Mouse (Mus musculus) cerebellum, adult 2 months (tissue): ENCODE data around the gene Shmt2.

Experiments used
- CTCF ChIP-seq: fragments of 200-500 bp; IDR thresholded peaks from 2 replicates; pipeline ENCODE4 v1.5.1; 2011; ENCODE audit warnings: low read depth, mild to moderate bottlenecking, control low read depth, low read length, moderate library complexity, borderline replicate concordance; ENCODE audit not compliant: insufficient read depth
- POLR2A ChIP-seq: fragments of 200-500 bp; IDR thresholded peaks from 2 replicates; pipeline ENCODE4 v1.6.1; 2011; ENCODE audit warnings: low read length, control low read depth, borderline replicate concordance; ENCODE audit not compliant: insufficient read depth

DNA sequence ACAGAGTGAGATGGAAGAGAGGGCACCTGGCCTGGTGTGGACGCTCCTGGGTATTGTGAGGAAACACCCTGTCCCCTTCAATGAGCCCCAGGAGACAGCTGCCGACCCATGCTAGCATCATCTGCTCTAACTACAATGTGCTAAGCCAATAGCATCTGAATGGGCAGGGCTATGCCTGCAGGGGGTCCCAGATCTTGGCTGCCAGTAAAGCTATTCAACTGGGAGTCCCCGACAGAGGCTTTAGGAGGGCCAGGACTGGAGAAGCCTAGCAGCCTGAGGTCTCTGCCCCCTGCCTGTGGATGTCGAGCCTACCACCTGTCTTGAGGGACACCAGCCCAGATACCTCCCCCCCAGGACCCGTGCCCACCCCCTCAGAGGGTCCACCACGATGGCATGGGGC is 20.5 kb upstream of the Shmt2 start:
- TF ChIP-seq POLR2A (no peak), CTCF (no peak)
